Mouse (Mus musculus) erythroblast, embryonic 14.5 days (primary cell): Measurements from ENCODE around the gene Rnase10. TPM values are rescaled to one million over a fixed set of nuclear protein-coding genes. Genes with fewer than 3 reads are reported as not detected.
"Not testable (repeated sequence)": the region's sequence is repeated elsewhere in the genome, so short reads cannot be mapped to it uniquely, and the experiment has no call there.

Experiments
- H3K27me3 ChIP-seq: 2 replicates; pipeline ENCODE4 v1.6.1; 2012; ENCODE audit warnings: inconsistent platforms; ENCODE audit not compliant: control insufficient read depth
- H3K36me3 ChIP-seq: 2 replicates; pipeline ENCODE4 v1.6.1; 2012; ENCODE audit warnings: mild to moderate bottlenecking, inconsistent platforms; ENCODE audit not compliant: control insufficient read depth
- H3K4me1 ChIP-seq: 2 replicates; pipeline ENCODE4 v1.6.1; 2012; ENCODE audit warnings: inconsistent platforms; ENCODE audit not compliant: control insufficient read depth
- H3K4me3 ChIP-seq: replicated peaks from 2 replicates; pipeline ENCODE3; 2012; ENCODE audit warnings: moderate library complexity, mild to moderate bottlenecking, inconsistent platforms
- H3K9me3 ChIP-seq: 2 replicates; pipeline ENCODE4 v1.6.1; 2012; ENCODE audit warnings: low read length, inconsistent platforms, mixed read lengths; ENCODE audit not compliant: control insufficient read depth
- GATA1 ChIP-seq: IDR thresholded peaks from 2 replicates; pipeline ENCODE4 v1.6.1; 2012; ENCODE audit warnings: low read length, inconsistent platforms, mixed read lengths
- TAL1 ChIP-seq: IDR thresholded peaks from 3 replicates; pipeline ENCODE4 v1.6.1; 2012; ENCODE audit warnings: low read length, inconsistent platforms, mixed read lengths
- polyA plus RNA-seq: library from polyadenylated mRNA; stranded (reverse); fragments of >175 nt; gene quantifications from 2 replicates; pipeline ENCODE4 v1.2.3, GENCODE M21; 2012

The Rnase10 gene
- polyA plus RNA-seq, 1 experiment: not detected

GRCm38 (mm10) chr14:51007914-51008713, 563 bp downstream of the Rnase10 start:
- TF ChIP-seq GATA1 (no peak), TAL1 (no peak)

DNA sequence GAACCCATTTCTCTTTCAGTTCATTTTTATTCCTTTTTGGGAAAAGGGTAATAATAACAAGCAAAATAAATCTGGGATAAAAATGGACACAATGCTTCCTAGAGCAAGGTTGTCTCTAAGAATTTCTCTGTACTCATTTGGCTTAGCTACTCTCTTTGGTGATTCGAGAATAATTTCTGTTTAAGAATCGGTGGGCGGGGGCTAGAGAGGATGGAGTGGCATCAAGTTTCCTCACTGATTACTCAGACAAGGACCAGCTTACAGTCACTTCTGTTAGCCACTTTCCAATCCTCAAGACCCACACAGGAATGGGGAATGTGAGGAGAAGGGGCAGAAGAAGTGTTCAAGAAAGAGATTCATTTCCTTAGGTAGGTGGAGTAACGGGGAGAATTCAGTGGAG, 1.2 kb downstream of the Rnase10 start:
- H3K9me3 ChIP-seq: peaks cover 2% of the 10 kb centered on the region; the same call in 1 of the 2 replicates
- no peaks in the 10 kb centered on the region for H3K4me1 ChIP-seq
- TF ChIP-seq TAL1 (no peak), GATA1 (no peak)
- H3K4me3 ChIP-seq: no peak overlapping the region
- H3K27me3 ChIP-seq: no peaks in the 10 kb centered on the region
- no peaks in the 10 kb centered on the region for H3K36me3 ChIP-seq

More at GRCm38 (mm10) chr14:51007914-51008713, 563 bp downstream of the Rnase10 start:
- no peaks in the 10 kb centered on the region for H3K27me3 ChIP-seq
- no peak overlapping the region for H3K4me3 ChIP-seq
- H3K36me3 ChIP-seq: no peaks in the 10 kb centered on the region
- H3K9me3 ChIP-seq: peaks cover 2% of the 10 kb centered on the region; the same call in 1 of the 2 replicates
- no peaks in the 10 kb centered on the region for H3K4me1 ChIP-seq

- no peaks in the 10 kb centered on the region for H3K4me1 ChIP-seq
- H3K27me3 ChIP-seq: no peaks in the 10 kb centered on the region
- H3K9me3 ChIP-seq: peaks cover 2% of the 10 kb centered on the region; the same call in 1 of the 2 replicates
- no peak overlapping the region for H3K4me3 ChIP-seq
- no peaks in the 10 kb centered on the region for H3K36me3 ChIP-seq
- TF ChIP-seq TAL1: no peak
- no peak for TF ChIP-seq GATA1
Measured at GRCm38 (mm10) chr14:51009572-51009971, 2.0 kb downstream of the Rnase10 start.

GRCm38 (mm10) chr14:51014724-51015123, 7.2 kb downstream of the Rnase10 start:
- not testable (repeated sequence) for H3K27me3 ChIP-seq, H3K36me3 ChIP-seq, H3K4me1 ChIP-seq, H3K4me3 ChIP-seq, H3K9me3 ChIP-seq

DNA sequence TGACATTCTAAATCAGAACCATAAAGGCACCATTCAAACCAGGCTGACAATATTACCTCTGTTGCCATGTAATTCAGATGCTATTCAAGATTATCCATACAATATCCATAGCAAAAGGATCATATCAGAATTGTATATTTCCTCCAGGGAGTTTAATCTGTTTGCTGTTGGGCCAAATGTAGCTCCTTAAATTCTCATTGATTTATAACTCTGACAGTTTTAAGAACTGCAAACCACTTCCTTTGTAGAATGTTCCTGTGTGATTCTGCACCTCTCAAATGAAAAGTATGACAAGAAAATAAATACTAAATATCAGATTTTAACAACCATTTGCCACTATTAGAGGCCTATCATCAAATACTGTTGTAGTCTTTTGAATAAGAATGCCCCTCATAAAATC, 8.2 kb downstream of the Rnase10 start:
- no peak overlapping the region for H3K4me3 ChIP-seq
- H3K27me3 ChIP-seq: no peaks in the 10 kb centered on the region
- no peaks in the 10 kb centered on the region for H3K4me1 ChIP-seq
- peaks cover 2% of the 10 kb centered on the region; the same call in 1 of the 2 replicates for H3K9me3 ChIP-seq
- TF ChIP-seq GATA1 (no peak), TAL1 (no peak)
- no peaks in the 10 kb centered on the region for H3K36me3 ChIP-seq

GRCm38 (mm10) chr14:51017256-51017655, 9.7 kb downstream of the Rnase10 start:
- Histone ChIP-seq H3K4me3 (no peak overlapping the region), H3K27me3 (no peaks in the 10 kb centered on the region), H3K4me1 (no peaks in the 10 kb centered on the region), H3K9me3 (peaks cover under 1% of the 10 kb centered on the region; the same call in 1 of the 2 replicates), H3K36me3 (no peaks in the 10 kb centered on the region)
- TF ChIP-seq GATA1 (no peak), TAL1 (no peak)

DNA sequence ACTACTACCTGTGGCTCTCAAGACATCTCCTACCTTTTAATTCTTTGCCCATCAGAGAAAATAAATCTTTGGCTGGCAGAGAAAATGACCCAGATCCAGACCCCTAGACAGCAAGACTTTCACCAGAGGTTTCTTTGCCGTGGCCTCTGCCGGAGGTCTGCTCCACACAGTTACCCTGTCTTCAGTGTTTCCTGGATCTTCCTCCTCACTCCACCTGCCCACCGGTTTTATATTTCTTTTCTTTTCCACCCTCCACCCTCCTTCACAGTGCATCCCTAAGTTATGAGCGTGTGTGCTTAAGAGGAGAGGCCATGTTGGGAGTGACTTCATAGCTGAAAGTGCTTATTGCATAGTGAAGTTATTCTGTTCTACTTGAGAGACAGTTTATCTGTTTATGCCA, 15.9 kb downstream of the Rnase10 start:
- Histone ChIP-seq H3K36me3 (no peaks in the 10 kb centered on the region), H3K9me3 (no peaks in the 10 kb centered on the region), H3K4me3 (no peak overlapping the region), H3K4me1 (0 out of 2 replicates have a peak, but pooled peaks cover 1% of the 10 kb centered on the region), H3K27me3 (no peaks in the 10 kb centered on the region)
- TF ChIP-seq TAL1: no peak
- TF ChIP-seq GATA1: no peak

DNA sequence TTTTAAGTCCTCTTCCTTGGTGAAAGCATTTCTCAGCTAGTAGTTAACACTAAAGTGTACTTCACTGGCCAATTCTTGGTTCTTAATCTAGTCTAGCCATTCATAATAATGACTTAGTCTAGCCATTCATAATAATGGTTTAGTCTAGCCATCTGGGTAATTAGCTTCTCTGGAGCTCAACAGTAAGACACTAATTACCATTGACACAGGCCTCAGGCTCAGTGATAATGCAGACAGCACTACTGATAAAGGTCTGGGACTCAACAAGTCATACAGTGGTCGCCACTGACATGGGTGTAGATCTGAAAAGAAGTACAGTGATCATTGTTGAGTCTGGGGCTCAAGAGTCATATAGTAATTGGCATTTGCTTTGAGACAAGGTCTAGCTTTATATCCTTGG, 17.3 kb downstream of the Rnase10 start:
- no peaks in the 10 kb centered on the region for H3K9me3 ChIP-seq
- no peaks in the 10 kb centered on the region for H3K27me3 ChIP-seq
- H3K36me3 ChIP-seq: no peaks in the 10 kb centered on the region
- 0 out of 2 replicates have a peak, but pooled peaks cover 1% of the 10 kb centered on the region for H3K4me1 ChIP-seq
- no peak overlapping the region for H3K4me3 ChIP-seq
- TF ChIP-seq GATA1: no peak
- no peak for TF ChIP-seq TAL1

- no peak for TF ChIP-seq GATA1
- no peak for TF ChIP-seq TAL1
- Histone ChIP-seq H3K36me3 (no peaks in the 10 kb centered on the region), H3K4me3 (no peak overlapping the region), H3K4me1 (0 out of 2 replicates have a peak, but pooled peaks cover 1% of the 10 kb centered on the region), H3K27me3 (no peaks in the 10 kb centered on the region), H3K9me3 (no peaks in the 10 kb centered on the region)
Measured at GRCm38 (mm10) chr14:51026391-51027133, 19.0 kb downstream of the Rnase10 start.
